Mouse (Mus musculus) liver, embryonic 14 days (tissue): ENCODE results near the gene Rreb1. TPM values are rescaled to one million over a fixed set of nuclear protein-coding genes. Genes with fewer than 3 reads are reported as not detected.

ENCODE experiments used
- polyA plus RNA-seq: library from polyadenylated mRNA; depleted of rRNA; stranded (reverse); fragments of >200 nt; gene quantifications from 2 replicates; pipeline ENCODE4 v1.2.3, GENCODE M21; 2012; rRNA removed

Gene Rreb1
- 5.3 and 5.7 TPM in 2 replicates for polyA plus RNA-seq

GRCm38 (mm10) chr13:37778147-37778593, at the start of gene Rreb1:
Gene Rreb1 (plus strand): TSS chr13:37778400.

GRCm38 (mm10) chr13:37993704-37994404, 215.7 kb downstream of the Rreb1 start, which contains the start of gene Ssr1:
Gene Ssr1 (minus strand): TSS chr13:37994217.

Other genes starting within 250 kb of the Rreb1 start
- gene Ssr1, start 215.8 kb downstream of the Rreb1 start, polyA plus RNA-seq: 17.0 and 20.9 TPM in 2 replicates